Mouse (Mus musculus): Measurements from ENCODE around the gene Gfi1b.

DNA sequence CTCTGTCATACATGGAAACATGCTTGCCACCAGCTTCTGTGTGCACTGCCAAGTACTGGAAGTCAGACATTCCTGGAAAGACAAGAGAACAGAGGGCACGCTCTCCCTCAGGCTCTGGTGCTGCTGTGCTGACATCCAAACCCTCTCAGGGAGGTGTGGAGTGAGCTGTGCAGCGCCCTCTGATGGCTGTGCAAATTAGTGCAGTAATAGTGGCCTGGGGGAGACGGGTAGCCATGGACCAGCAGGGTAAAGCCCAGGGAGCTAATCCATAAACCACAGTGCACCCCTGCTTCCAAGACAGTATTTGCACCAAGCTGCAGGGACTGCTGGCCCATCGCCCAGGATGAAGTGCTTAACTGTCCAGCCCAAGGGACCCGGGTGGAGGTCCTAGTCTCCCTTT, 43.8 kb downstream of the Gfi1b start:
- TF ChIP-seq CTCF (IDR thresholded peaks at IDR 0.05; ENCODE audit: extremely low read depth, insufficient read length, insufficient replicate concordance, low read depth, low read length): 0 out of 2 replicates have a peak, but pooled peaks have one; percentile 43
- TF ChIP-seq POLR2A (IDR thresholded peaks at IDR 0.05; ENCODE audit: low read depth, low read length): no peak
